Mouse (Mus musculus): Measurements from ENCODE around the gene Grik1. TPM values are rescaled to one million over a fixed set of nuclear protein-coding genes. Genes with fewer than 3 reads are reported as not detected.

The Grik1 gene
- polyA plus RNA-seq, 1 experiment, result not detected

GRCm38 (mm10) chr16:88251049-88251448 is 39.0 kb downstream of the Grik1 start:
- no peaks in the 10 kb centered on the region for H3K36me3 ChIP-seq (ENCODE audit: control insufficient read depth, insufficient read depth, low read length)
- no peaks in the 10 kb centered on the region for H3K4me1 ChIP-seq (ENCODE audit: control insufficient read depth, insufficient read depth, insufficient read length, low read length)
- H3K4me3 ChIP-seq (ENCODE audit: low read depth, low read length), result no peak overlapping the region
- no peak for TF ChIP-seq CTCF (IDR thresholded peaks at IDR 0.05; ENCODE audit: extremely low read depth, insufficient read length, insufficient replicate concordance, low read depth, low read length)
- no peak for TF ChIP-seq POLR2A (IDR thresholded peaks at IDR 0.05; ENCODE audit: low read depth, low read length)
- H3K27ac ChIP-seq (ENCODE audit: insufficient read depth, low read depth, low read length), result no peak overlapping the region
- 63% methylated on average over 5 of the region's 5 CpGs for WGBS
- H3K27me3 ChIP-seq (ENCODE audit: control insufficient read depth, insufficient read depth, low read length), result no peaks in the 10 kb centered on the region

- no peaks in the 10 kb centered on the region for H3K36me3 ChIP-seq (ENCODE audit: control insufficient read depth, insufficient read depth, low read length)
- H3K4me1 ChIP-seq (ENCODE audit: control insufficient read depth, insufficient read depth, insufficient read length, low read length), result no peaks in the 10 kb centered on the region
- no peak for TF ChIP-seq POLR2A (IDR thresholded peaks at IDR 0.05; ENCODE audit: low read depth, low read length)
- no peak for TF ChIP-seq CTCF (IDR thresholded peaks at IDR 0.05; ENCODE audit: extremely low read depth, insufficient read length, insufficient replicate concordance, low read depth, low read length)
- no peak overlapping the region for H3K4me3 ChIP-seq (ENCODE audit: low read depth, low read length)
- no peaks in the 10 kb centered on the region for H3K27me3 ChIP-seq (ENCODE audit: control insufficient read depth, insufficient read depth, low read length)
- H3K27ac ChIP-seq (ENCODE audit: insufficient read depth, low read depth, low read length), result no peak overlapping the region
- WGBS, result 70% methylated on average over 3 of the region's 3 CpGs
Observed at GRCm38 (mm10) chr16:88249825-88250224, 40.2 kb downstream of the Grik1 start.

GRCm38 (mm10) chr16:88247586-88247985 is 42.5 kb downstream of the Grik1 start:
- no peak for TF ChIP-seq POLR2A (IDR thresholded peaks at IDR 0.05; ENCODE audit: low read depth, low read length)
- no peak for TF ChIP-seq CTCF (IDR thresholded peaks at IDR 0.05; ENCODE audit: extremely low read depth, insufficient read length, insufficient replicate concordance, low read depth, low read length)
- WGBS, result 83% methylated on average over 3 of the region's 3 CpGs
- Histone ChIP-seq H3K27me3 (ENCODE audit: control insufficient read depth, insufficient read depth, low read length) (no peaks in the 10 kb centered on the region), H3K4me1 (ENCODE audit: control insufficient read depth, insufficient read depth, insufficient read length, low read length) (no peaks in the 10 kb centered on the region), H3K27ac (ENCODE audit: insufficient read depth, low read depth, low read length) (no peak overlapping the region), H3K36me3 (ENCODE audit: control insufficient read depth, insufficient read depth, low read length) (no peaks in the 10 kb centered on the region), H3K4me3 (ENCODE audit: low read depth, low read length) (no peak overlapping the region)

- Histone ChIP-seq H3K27ac (ENCODE audit: insufficient read depth, low read depth, low read length) (no peak overlapping the region), H3K4me3 (ENCODE audit: low read depth, low read length) (no peak overlapping the region), H3K36me3 (ENCODE audit: control insufficient read depth, insufficient read depth, low read length) (no peaks in the 10 kb centered on the region), H3K4me1 (ENCODE audit: control insufficient read depth, insufficient read depth, insufficient read length, low read length) (no peaks in the 10 kb centered on the region), H3K27me3 (ENCODE audit: control insufficient read depth, insufficient read depth, low read length) (no peaks in the 10 kb centered on the region)
- TF ChIP-seq CTCF (IDR thresholded peaks at IDR 0.05; ENCODE audit: extremely low read depth, insufficient read length, insufficient replicate concordance, low read depth, low read length) (no peak), POLR2A (IDR thresholded peaks at IDR 0.05; ENCODE audit: low read depth, low read length) (no peak)
- 86% methylated on average over 4 of the region's 4 CpGs for WGBS
Observed at GRCm38 (mm10) chr16:88244658-88245057, 45.4 kb downstream of the Grik1 start.

GRCm38 (mm10) chr16:88225616-88226015 is 64.4 kb downstream of the Grik1 start:
- H3K27ac ChIP-seq (ENCODE audit: insufficient read depth, low read depth, low read length), result no peak overlapping the region
- WGBS, result 45% methylated on average over 16 of the region's 16 CpGs
- no peaks in the 10 kb centered on the region for H3K4me1 ChIP-seq (ENCODE audit: control insufficient read depth, insufficient read depth, insufficient read length, low read length)
- no peaks in the 10 kb centered on the region for H3K36me3 ChIP-seq (ENCODE audit: control insufficient read depth, insufficient read depth, low read length)
- H3K27me3 ChIP-seq (ENCODE audit: control insufficient read depth, insufficient read depth, low read length), result no peaks in the 10 kb centered on the region
- no peak for TF ChIP-seq POLR2A (IDR thresholded peaks at IDR 0.05; ENCODE audit: low read depth, low read length)
- TF ChIP-seq CTCF (IDR thresholded peaks at IDR 0.05; ENCODE audit: extremely low read depth, insufficient read length, insufficient replicate concordance, low read depth, low read length), result no peak
- H3K4me3 ChIP-seq (ENCODE audit: low read depth, low read length), result no peak overlapping the region

- no peaks in the 10 kb centered on the region for H3K27me3 ChIP-seq (ENCODE audit: control insufficient read depth, insufficient read depth, low read length)
- H3K4me3 ChIP-seq (ENCODE audit: low read depth, low read length), result no peak overlapping the region
- no peaks in the 10 kb centered on the region for H3K36me3 ChIP-seq (ENCODE audit: control insufficient read depth, insufficient read depth, low read length)
- H3K4me1 ChIP-seq (ENCODE audit: control insufficient read depth, insufficient read depth, insufficient read length, low read length), result no peaks in the 10 kb centered on the region
- no peak overlapping the region for H3K27ac ChIP-seq (ENCODE audit: insufficient read depth, low read depth, low read length)
- WGBS, result 50% methylated on average over 3 of the region's 3 CpGs
- TF ChIP-seq POLR2A (IDR thresholded peaks at IDR 0.05; ENCODE audit: low read depth, low read length) (no peak), CTCF (IDR thresholded peaks at IDR 0.05; ENCODE audit: extremely low read depth, insufficient read length, insufficient replicate concordance, low read depth, low read length) (no peak)
Observed at GRCm38 (mm10) chr16:88221932-88222331, 68.1 kb downstream of the Grik1 start.

- WGBS, result 48% methylated on average over 5 of the region's 5 CpGs
- H3K4me1 ChIP-seq (ENCODE audit: control insufficient read depth, insufficient read depth, insufficient read length, low read length), result no peaks in the 10 kb centered on the region
- H3K27me3 ChIP-seq (ENCODE audit: control insufficient read depth, insufficient read depth, low read length), result no peaks in the 10 kb centered on the region
- no peaks in the 10 kb centered on the region for H3K36me3 ChIP-seq (ENCODE audit: control insufficient read depth, insufficient read depth, low read length)
- H3K4me3 ChIP-seq (ENCODE audit: low read depth, low read length), result no peak overlapping the region
- TF ChIP-seq POLR2A (IDR thresholded peaks at IDR 0.05; ENCODE audit: low read depth, low read length) (no peak), CTCF (IDR thresholded peaks at IDR 0.05; ENCODE audit: extremely low read depth, insufficient read length, insufficient replicate concordance, low read depth, low read length) (no peak)
- no peak overlapping the region for H3K27ac ChIP-seq (ENCODE audit: insufficient read depth, low read depth, low read length)
Observed at GRCm38 (mm10) chr16:88212531-88212930, 77.5 kb downstream of the Grik1 start.

- WGBS, result 53% methylated on average over 8 of the region's 8 CpGs
- Histone ChIP-seq H3K4me1 (ENCODE audit: control insufficient read depth, insufficient read depth, insufficient read length, low read length) (no peaks in the 10 kb centered on the region), H3K27ac (ENCODE audit: insufficient read depth, low read depth, low read length) (no peak overlapping the region), H3K36me3 (ENCODE audit: control insufficient read depth, insufficient read depth, low read length) (no peaks in the 10 kb centered on the region), H3K4me3 (ENCODE audit: low read depth, low read length) (no peak overlapping the region), H3K27me3 (ENCODE audit: control insufficient read depth, insufficient read depth, low read length) (no peaks in the 10 kb centered on the region)
- TF ChIP-seq POLR2A (IDR thresholded peaks at IDR 0.05; ENCODE audit: low read depth, low read length) (no peak), CTCF (IDR thresholded peaks at IDR 0.05; ENCODE audit: extremely low read depth, insufficient read length, insufficient replicate concordance, low read depth, low read length) (no peak)
Observed at GRCm38 (mm10) chr16:88211852-88212251, 78.2 kb downstream of the Grik1 start.
